Mouse (Mus musculus) cortical plate, adult 2 months (tissue): ENCODE results near the gene H2-Oa.

Experiments used
- CTCF ChIP-seq: fragments of 200-500 bp; IDR thresholded peaks from 2 replicates; pipeline ENCODE4 v1.5.1; 2011; ENCODE audit warnings: mild to moderate bottlenecking, control low read depth, low read length; ENCODE audit not compliant: insufficient read depth; ENCODE audit errors: extremely low read depth
- POLR2A ChIP-seq: fragments of 200-500 bp; IDR thresholded peaks from 2 replicates; pipeline ENCODE4 v1.6.1; 2011; ENCODE audit warnings: mild to moderate bottlenecking, low read length, control low read depth; ENCODE audit not compliant: insufficient read depth; ENCODE audit errors: extremely low read depth

DNA sequence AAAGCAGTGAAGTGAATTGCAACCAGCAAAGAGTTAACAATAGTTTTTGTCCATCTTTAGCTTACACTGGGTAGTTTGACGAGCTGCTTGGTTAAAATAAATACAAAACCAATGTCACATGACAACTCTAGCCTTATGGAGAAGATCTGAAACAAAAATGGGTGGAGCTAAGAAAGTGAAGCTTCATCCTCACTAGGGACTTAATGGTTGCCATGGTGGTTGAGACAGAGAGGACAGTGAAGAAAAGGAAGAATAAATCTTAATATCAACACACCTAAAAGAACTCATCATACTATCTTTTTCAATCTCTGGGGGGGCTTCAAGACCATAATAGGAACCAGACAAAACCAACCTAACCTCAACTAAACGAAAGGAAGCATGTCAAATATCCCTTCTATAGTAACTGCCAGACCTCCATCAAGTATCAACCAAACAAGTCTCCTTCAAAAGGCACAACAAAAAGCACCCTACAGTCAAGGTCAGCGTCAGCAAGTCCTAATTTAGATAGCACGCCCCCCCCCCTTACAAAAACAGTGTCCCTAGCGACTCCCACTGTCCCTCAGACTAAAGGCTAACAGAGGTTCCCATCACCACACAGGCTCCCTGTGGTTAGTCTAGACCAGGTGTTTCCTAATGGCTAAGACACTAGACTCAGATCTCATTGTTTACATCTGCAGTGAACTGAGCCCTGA lies 25.4 kb downstream of the H2-Oa start:
- TF ChIP-seq POLR2A (no peak), CTCF (no peak)
